Mouse (Mus musculus) cerebellum, adult 2 months (tissue): ENCODE data around the gene Acsm3.

Experiments
- CTCF ChIP-seq: fragments of 200-500 bp; IDR thresholded peaks from 2 replicates; pipeline ENCODE4 v1.5.1; 2011; ENCODE audit warnings: low read depth, mild to moderate bottlenecking, control low read depth, low read length, moderate library complexity, borderline replicate concordance; ENCODE audit not compliant: insufficient read depth
- POLR2A ChIP-seq: fragments of 200-500 bp; IDR thresholded peaks from 2 replicates; pipeline ENCODE4 v1.6.1; 2011; ENCODE audit warnings: low read length, control low read depth, borderline replicate concordance; ENCODE audit not compliant: insufficient read depth

- TF ChIP-seq CTCF, result no peak
- TF ChIP-seq POLR2A, result no peak
These were observed 12.0 kb upstream of the Acsm3 start for GRCm38 (mm10) chr7:119748761-119749160.
